8 mouse cellular contexts compared by ENCODE assay signal in genomic region chr13:90088962-90089824, GRCm38 (mm10). TPM values are rescaled to one million over a fixed set of nuclear protein-coding genes. Genes with fewer than 3 reads are reported as not detected.
DNase-seq lines count a peak whose midpoint lies in the region; ATAC-seq lines count a peak whose summit lies in the region.

Tmem167 (plus strand) TSS chr13:90089123.
Xrcc4 (minus strand) TSS chr13:90089608.

- H3K4me3 ChIP-seq in heart, embryonic 10.5 days: peak within 1 kb of the TSS; percentile 97
- H3K4me3 ChIP-seq in kidney, embryonic 15.5 days (replicated peaks): peak within 1 kb of the TSS; percentile 95

- H3K9me3 ChIP-seq in heart, embryonic 10.5 days: no peaks in the 10 kb centered on the region
- no peaks in the 10 kb centered on the region for H3K9me3 ChIP-seq in kidney, embryonic 15.5 days (replicated peaks)

- peak; percentile 91 to 92 for DNase-seq in B cell, adult 2 months
- DNase-seq in brain, adult 2 months (ENCODE audit: low read depth, low spot score): peak; percentile 100
- peak; percentile 98 for DNase-seq in heart, embryonic 10.5 days (ENCODE audit: low spot score)
- DNase-seq in liver: peak; percentile 94
- peak; percentile 91 to 93 for DNase-seq in spleen, postnatal 4 days (ENCODE audit: low spot score in 2 of 2)

- H3K27me3 ChIP-seq in heart, embryonic 10.5 days (ENCODE audit: insufficient read depth, poor library complexity, severe bottlenecking): no peaks in the 10 kb centered on the region
- no peaks in the 10 kb centered on the region for H3K27me3 ChIP-seq in kidney, embryonic 15.5 days

- H3K36me3 ChIP-seq in heart, embryonic 10.5 days: 0 out of 2 replicates have a peak, but pooled peaks cover 8% of the 10 kb centered on the region
- H3K36me3 ChIP-seq in kidney, embryonic 15.5 days: peaks cover 6% of the 10 kb centered on the region; the same call in 1 of the 2 replicates

- peaks cover 5% of the 10 kb centered on the region; the same call in 1 of the 2 replicates for H3K4me1 ChIP-seq in heart, embryonic 10.5 days
- H3K4me1 ChIP-seq in kidney, embryonic 15.5 days: peaks cover 3% of the 10 kb centered on the region; the same call in 1 of the 2 replicates

- peak; percentile 100 for ATAC-seq in erythroblast, adult 5-6 weeks (replicated peaks; ENCODE audit: low FRiP score, poor library complexity, severe bottlenecking)
- ATAC-seq in kidney, embryonic 15.5 days (replicated peaks; ENCODE audit: low FRiP score): peak; percentile 100
- ATAC-seq in monocyte, adult 5-6 weeks (replicated peaks; ENCODE audit: insufficient number of reproducible peaks, low FRiP score, low TSS enrichment, poor library complexity, severe bottlenecking): peak; percentile 100

- H3K9ac ChIP-seq in kidney, embryonic 15.5 days: peak within 1 kb of the TSS; percentile 84

- peak within 1 kb of the TSS; percentile 92 for H3K4me2 ChIP-seq in kidney, embryonic 15.5 days

- H3K27ac ChIP-seq in heart, embryonic 10.5 days: peak within 1 kb of the TSS; percentile 97
- H3K27ac ChIP-seq in kidney, embryonic 15.5 days: peak within 1 kb of the TSS; percentile 89

- 3% methylated on average over 41 of the region's 41 CpGs for WGBS in heart, embryonic 10.5 days
- 3% methylated on average over 41 of the region's 41 CpGs for WGBS in kidney, embryonic 15.5 days

RNA-seq across cellular contexts. Expression of gene Tmem167, which starts in this region (rescaled TPM):
- total RNA-seq in erythroblast, adult 5-6 weeks (2015; ENCODE audit: low replicate concordance): 11.3 and 17.1 TPM in 2 replicates
- 5.7 TPM in 2 replicates for total RNA-seq in erythroblast, adult 5-6 weeks (2017; ENCODE audit: low replicate concordance)
- polyA plus RNA-seq in heart, embryonic 10.5 days (2016; fragmentation: Nextera tagmentation; extraction: Ambion mirVana): 52.1 and 56.3 TPM in 2 replicates
- 64.6 and 70.4 TPM in 2 replicates for polyA plus RNA-seq in kidney, embryonic 15.5 days (2015; fragmentation: Nextera tagmentation; extraction: Ambion mirVana)
- 21.1 to 32.2 TPM (median 25.0 TPM) in 3 replicates for total RNA-seq in monocyte, adult 5-6 weeks (2017)

RNA-seq across cellular contexts. Expression of gene Xrcc4, which starts in this region (rescaled TPM):
- 2.1 and 11.7 TPM in 2 replicates for total RNA-seq in erythroblast, adult 5-6 weeks (2015; ENCODE audit: low replicate concordance)
- total RNA-seq in erythroblast, adult 5-6 weeks (2017; ENCODE audit: low replicate concordance): 6.1 and 7.6 TPM in 2 replicates
- 15.4 and 16.4 TPM in 2 replicates for polyA plus RNA-seq in heart, embryonic 10.5 days (2016; fragmentation: Nextera tagmentation; extraction: Ambion mirVana)
- 12.8 and 14.6 TPM in 2 replicates for polyA plus RNA-seq in kidney, embryonic 15.5 days (2015; fragmentation: Nextera tagmentation; extraction: Ambion mirVana)
- 35.4 to 58.0 TPM (median 44.1 TPM) in 3 replicates for total RNA-seq in monocyte, adult 5-6 weeks (2017)

Comparison
In these comparisons a context has a peak if more than half of its experiments do, and no peak if none do; other contexts are left out.
1. Peak in every context shown above with its lines: DNase-seq, ATAC-seq, H3K4me3 ChIP-seq and H3K27ac ChIP-seq.